Mouse (Mus musculus): ENCODE measurements around the gene Mfsd4b2. TPM values are rescaled to one million over a fixed set of nuclear protein-coding genes. Genes with fewer than 3 reads are reported as not detected.

Gene Mfsd4b2
- not detected for polyA plus RNA-seq (2014; fragmentation: Illumina TruSeq; extraction: RNeasy Lipid Tissue Mini Kit (QIAGEN cat#74804))

DNA sequence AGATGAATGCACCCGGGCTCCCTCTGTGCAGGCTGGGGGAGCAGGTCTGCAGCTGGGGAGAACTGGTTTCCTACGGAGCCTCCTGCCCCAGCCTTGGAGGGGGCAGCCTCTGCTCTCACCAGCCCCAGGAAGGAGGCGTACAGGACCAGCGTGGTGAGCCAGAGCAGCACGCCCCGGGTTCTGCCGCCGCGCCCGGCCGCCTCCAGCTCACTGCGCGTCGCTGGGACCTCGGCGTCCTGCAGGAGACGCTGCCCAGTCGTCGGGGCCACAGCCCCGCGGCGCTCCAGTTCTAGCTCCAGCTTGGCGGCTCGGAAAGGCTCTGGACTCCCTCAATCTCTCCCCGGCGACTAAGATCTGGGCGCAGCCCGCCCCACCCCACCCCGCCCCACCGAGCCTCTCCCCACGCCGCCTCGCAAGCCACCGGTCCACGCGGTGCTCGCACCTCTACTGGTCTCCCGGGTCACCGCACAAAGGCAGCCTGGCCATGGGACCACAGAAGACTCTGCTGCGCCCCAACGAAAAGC lies at the start of gene Mfsd4b2:
Gene Mfsd4b2 (minus strand): TSS at position 308 of the 524 bp plus-strand sequence.

DNA sequence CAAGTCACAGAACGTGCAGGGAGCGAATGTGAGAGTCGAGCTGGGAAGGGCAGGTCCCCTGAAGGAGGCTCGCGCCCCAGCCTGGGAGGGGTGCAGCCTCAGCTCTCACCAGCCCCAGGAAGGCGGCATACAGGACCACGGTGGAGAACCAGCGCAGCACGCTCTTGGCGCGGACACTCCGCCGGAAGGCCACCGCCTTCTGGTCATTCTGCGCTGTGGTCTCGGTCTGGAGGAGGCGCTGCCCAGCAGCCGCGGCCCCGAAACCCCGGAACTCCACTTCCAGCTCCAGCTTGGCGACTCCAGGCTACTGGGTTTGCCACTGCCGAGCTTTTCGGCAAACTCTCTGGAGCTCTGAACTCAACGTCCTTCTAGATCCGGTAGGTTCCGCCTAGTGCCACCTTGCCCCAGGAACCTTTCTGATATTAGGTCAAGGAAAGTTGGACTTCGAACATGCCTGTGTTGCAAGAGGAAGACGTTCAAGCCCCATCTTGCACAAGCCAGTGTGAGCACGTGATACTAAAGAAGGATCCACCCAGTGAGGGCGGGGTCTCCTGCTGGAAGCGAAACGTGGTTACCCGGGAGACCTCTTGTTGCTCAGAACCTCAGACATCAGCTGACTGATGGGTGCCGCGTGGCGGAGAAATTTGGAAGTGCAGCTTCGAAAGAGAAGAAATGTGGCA lies 33.2 kb upstream of the Mfsd4b2 start, which contains the start of gene Mfsd4b3:
Gene Mfsd4b3 (minus strand): TSS at position 393 of the 680 bp plus-strand sequence.

DNA sequence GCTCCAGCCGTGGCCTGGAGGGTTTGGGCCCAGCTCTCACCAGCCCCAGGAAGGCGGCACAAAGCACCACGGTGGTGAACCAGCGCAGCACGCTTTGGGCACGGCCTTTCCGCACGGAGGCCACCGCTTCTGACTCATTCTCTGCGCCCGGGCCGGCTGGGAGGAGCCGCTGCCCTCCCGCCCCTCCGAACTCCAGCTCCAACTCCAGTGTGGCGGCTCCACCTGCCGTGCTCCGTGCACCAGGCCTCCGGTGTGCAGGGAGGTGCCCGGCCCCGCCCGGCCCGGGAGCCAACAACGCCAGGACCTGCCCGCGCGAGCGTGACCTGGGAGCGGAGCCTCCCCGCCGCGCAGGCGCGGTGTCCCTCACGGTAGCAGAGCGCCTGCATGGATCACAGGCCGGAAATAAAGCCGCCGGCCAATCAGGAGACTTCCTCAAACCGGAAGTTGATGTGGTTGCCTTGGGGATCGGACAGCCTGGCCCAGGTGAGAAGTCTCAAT lies 27.8 kb downstream of the Mfsd4b2 start, which contains the start of gene Mfsd4b4:
Gene Mfsd4b4 (minus strand): TSS at position 365 of the 498 bp plus-strand sequence.

Other genes starting within 250 kb of the Mfsd4b2 start
- gene Rev3l, start 194.8 kb downstream of the Mfsd4b2 start, polyA plus RNA-seq (2014; fragmentation: Illumina TruSeq; extraction: RNeasy Lipid Tissue Mini Kit (QIAGEN cat#74804)): 108 TPM
- gene Mfsd4b4, start 27.7 kb downstream of the Mfsd4b2 start, polyA plus RNA-seq (2014; fragmentation: Illumina TruSeq; extraction: RNeasy Lipid Tissue Mini Kit (QIAGEN cat#74804)): 13.8 TPM
- 0.86 TPM for gene Mfsd4b3, start 33.2 kb upstream of the Mfsd4b2 start, polyA plus RNA-seq (2014; fragmentation: Illumina TruSeq; extraction: RNeasy Lipid Tissue Mini Kit (QIAGEN cat#74804))
- gene Mfsd4b5, start 59.7 kb upstream of the Mfsd4b2 start, polyA plus RNA-seq (2014; fragmentation: Illumina TruSeq; extraction: RNeasy Lipid Tissue Mini Kit (QIAGEN cat#74804)): 0.20 TPM
- gene Mfsd4b1, start 98.3 kb upstream of the Mfsd4b2 start, polyA plus RNA-seq (2014; fragmentation: Illumina TruSeq; extraction: RNeasy Lipid Tissue Mini Kit (QIAGEN cat#74804)): 0.23 TPM
- 8.9 TPM for gene Slc16a10, start 215.3 kb upstream of the Mfsd4b2 start, polyA plus RNA-seq (2014; fragmentation: Illumina TruSeq; extraction: RNeasy Lipid Tissue Mini Kit (QIAGEN cat#74804))

Measured in ovary, adult 10 weeks (tissue).